Mouse (Mus musculus): Measurements from ENCODE around the gene Dhdh. TPM values are rescaled to one million over a fixed set of nuclear protein-coding genes. Genes with fewer than 3 reads are reported as not detected.

Dhdh gene
- polyA plus RNA-seq, 1 experiment from 2014 or later, result 3.4 TPM

DNA sequence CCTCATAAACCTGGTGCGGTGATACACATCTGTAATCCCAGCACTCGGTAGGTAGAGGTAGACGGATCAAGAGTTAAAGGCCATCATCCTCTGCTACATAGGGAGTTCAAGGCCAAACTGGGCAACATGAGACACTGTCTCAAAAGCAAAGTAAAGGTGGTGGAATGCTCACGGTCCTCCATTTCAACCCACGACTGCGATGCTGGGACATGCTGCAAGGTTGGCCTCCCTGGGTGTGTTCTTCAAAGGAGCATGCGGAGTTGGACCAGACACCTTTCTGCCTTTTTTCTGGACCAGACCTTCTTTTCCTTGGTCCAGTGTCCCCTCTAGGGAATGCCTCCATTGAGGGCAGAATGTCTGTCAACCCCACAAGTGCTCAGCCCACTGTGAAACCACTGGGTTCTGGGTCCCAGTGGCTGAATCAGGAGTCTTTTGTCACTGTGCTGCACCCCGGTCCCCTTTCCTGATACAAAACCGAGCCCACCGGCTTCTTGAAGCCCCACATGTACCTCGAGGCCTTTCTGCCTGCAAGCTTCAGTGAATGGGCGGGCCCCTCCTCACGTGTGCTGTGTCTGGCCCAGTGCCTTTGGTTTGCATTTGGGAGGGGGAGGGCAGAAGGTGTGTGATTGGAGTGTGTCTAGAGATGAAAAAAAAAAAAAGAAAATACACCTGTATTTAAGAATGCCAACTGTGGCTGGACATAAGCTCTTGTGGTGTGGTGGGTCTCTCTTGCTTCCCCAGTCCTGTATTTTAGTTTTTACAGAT lies 32.5 kb downstream of the Dhdh start:
- no peaks in the 10 kb centered on the region for H3K9me3 ChIP-seq (replicated peaks)
- H3K9ac ChIP-seq, result no peak overlapping the region
- no peaks in the 10 kb centered on the region for H3K27me3 ChIP-seq
- 76% methylated on average over 13 of the region's 13 CpGs for WGBS
- 0 out of 2 replicates have a peak overlapping the region, but pooled peaks have one; percentile 2 for H3K27ac ChIP-seq
- no peak overlapping the region for H3K4me3 ChIP-seq
- H3K4me1 ChIP-seq, result peaks cover 30% of the 10 kb centered on the region
- ATAC-seq (ENCODE audit: low FRiP score), result no peak
- H3K4me2 ChIP-seq (replicated peaks), result no peak overlapping the region
- peaks cover 54% of the 10 kb centered on the region for H3K36me3 ChIP-seq

DNA sequence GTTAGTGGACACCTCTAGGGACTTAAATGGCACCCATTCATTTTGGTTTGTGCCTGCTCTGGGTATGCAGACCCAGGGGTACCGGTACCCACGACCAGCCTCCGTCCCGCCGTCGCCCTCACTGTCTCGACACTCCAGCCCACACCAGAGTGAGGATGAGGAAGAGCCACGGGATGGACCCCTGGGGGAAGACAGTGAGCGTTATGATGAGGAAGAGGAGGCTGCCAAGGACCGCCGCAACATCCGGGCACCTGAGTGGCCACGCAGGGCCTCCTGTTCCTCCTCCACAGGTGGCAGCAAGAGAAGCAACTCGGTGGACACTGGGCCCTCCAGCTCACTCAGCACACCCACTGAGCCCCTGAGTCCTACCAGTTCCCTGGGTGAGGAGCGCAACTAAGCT lies 33.6 kb downstream of the Dhdh start:
- Histone ChIP-seq H3K4me1 (peaks cover 19% of the 10 kb centered on the region), H3K9ac (no peak overlapping the region), H3K27ac (no peak overlapping the region)

DNA sequence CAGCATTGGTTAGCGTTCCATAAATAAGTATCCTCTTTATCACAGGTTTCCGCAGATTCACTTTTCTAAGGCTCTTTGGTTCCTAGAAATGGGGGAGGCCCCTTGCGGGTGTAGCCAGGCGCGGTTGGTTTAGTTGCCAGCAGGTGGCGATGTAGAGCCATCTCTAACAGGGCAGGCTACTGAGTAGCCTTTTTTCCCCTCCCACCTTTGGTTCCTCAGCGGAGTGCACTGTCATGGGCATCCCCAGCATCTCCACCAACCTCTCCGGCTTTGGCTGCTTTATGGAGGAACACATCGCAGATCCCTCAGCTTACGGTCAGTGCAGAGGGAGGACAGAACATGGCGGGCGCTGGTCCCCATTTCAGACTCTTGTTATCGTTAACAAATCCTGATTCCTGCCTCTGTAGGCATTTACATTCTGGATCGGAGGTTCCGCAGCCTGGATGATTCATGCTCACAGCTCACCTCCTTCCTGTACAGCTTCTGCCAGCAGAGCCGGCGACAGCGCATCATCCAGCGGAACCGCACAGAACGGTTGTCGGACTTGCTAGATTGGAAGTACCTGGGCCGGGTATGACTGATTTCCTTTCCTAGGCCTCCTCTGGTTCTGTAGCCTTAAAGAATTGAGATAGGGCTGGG lies 37.1 kb downstream of the Dhdh start:
- Histone ChIP-seq H3K4me2 (replicated peaks) (no peak overlapping the region), H3K4me1 (no peaks in the 10 kb centered on the region; the same call in 1 of the 2 replicates), H3K27ac (no peak overlapping the region), H3K9me3 (replicated peaks) (no peaks in the 10 kb centered on the region), H3K36me3 (peaks cover 56% of the 10 kb centered on the region), H3K9ac (no peak overlapping the region), H3K27me3 (no peaks in the 10 kb centered on the region), H3K4me3 (no peak overlapping the region)
- peak; percentile 68 for ATAC-seq (ENCODE audit: low FRiP score)
- WGBS, result 55% methylated on average over 23 of the region's 23 CpGs

More for the DNA sequence above, 33.6 kb downstream of the Dhdh start:
- H3K27me3 ChIP-seq, result no peaks in the 10 kb centered on the region
- 86% methylated on average over 15 of the region's 15 CpGs for WGBS
- no peak overlapping the region for H3K4me2 ChIP-seq (replicated peaks)
- no peak for ATAC-seq (ENCODE audit: low FRiP score)
- peaks cover 58% of the 10 kb centered on the region for H3K36me3 ChIP-seq
- H3K9me3 ChIP-seq (replicated peaks), result no peaks in the 10 kb centered on the region
- H3K4me3 ChIP-seq, result no peak overlapping the region

DNA sequence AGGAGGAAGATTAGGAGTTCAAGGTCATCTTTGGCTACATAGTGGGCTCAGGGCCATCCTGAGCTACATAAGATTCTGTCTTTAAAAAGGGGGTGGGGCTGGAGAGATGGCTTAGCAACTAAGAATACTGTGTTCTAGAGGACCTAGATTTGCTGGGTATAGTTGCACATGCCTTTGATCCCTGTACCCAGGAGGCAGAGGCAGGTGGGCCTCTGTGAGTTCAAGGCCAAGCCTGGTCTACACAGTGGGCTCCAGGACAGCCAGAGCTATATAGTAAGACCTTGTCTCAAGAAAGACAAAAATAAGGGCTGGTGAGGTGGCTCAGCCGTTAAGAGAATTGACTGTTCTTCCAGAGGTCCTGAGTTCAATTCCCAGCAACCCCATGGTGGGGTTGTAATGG lies 38.6 kb downstream of the Dhdh start:
- peaks cover 46% of the 10 kb centered on the region for H3K36me3 ChIP-seq
- no peak overlapping the region for H3K9ac ChIP-seq
- 85% methylated on average over 1 of the region's 1 CpGs for WGBS
- ATAC-seq (ENCODE audit: low FRiP score), result no peak
- no peak overlapping the region for H3K4me2 ChIP-seq (replicated peaks)
- no peaks in the 10 kb centered on the region for H3K9me3 ChIP-seq (replicated peaks)
- no peaks in the 10 kb centered on the region for H3K27me3 ChIP-seq
- no peak overlapping the region for H3K4me3 ChIP-seq
- H3K27ac ChIP-seq, result no peak overlapping the region
- no peaks in the 10 kb centered on the region; the same call in 1 of the 2 replicates for H3K4me1 ChIP-seq

DNA sequence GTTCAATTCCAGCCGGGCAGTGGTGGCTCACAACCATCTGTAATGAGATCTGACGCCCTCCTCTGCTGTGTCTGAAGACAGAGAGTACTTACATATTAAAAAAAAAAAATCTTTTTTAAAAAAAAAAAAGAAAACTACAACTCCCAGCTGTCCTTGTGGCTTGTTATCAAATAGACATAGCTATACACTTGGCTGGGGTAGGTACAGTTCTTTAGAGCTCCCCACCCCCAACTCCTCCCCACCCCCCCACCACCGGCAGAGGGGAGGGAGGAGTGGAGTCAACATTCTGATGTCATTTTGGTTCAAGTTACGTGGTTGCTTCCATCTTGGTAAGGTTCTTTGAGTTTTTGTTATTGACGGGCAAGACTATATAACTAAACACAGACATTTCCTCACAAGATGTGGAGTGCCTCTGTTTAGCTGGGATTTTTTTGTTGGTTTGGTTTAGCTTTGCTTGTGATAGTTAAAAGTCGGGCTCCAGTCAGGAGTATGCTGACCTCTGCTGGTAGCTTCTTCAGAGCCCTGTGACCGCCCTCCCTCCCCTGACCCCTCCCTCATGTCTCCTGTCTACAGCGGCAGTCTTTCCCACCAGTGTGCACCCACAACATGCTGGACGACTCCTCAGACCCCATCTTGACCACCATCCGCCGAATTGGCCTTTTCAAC lies 41.1 kb downstream of the Dhdh start:
- Histone ChIP-seq H3K4me1 (no peaks in the 10 kb centered on the region; the same call in 1 of the 2 replicates), H3K36me3 (peaks cover 51% of the 10 kb centered on the region), H3K27me3 (no peaks in the 10 kb centered on the region), H3K9me3 (replicated peaks) (no peaks in the 10 kb centered on the region), H3K4me2 (replicated peaks) (no peak overlapping the region), H3K9ac (no peak overlapping the region), H3K27ac (no peak overlapping the region), H3K4me3 (no peak overlapping the region)
- 31% methylated on average over 11 of the region's 11 CpGs for WGBS
- no peak for ATAC-seq (ENCODE audit: low FRiP score)

DNA sequence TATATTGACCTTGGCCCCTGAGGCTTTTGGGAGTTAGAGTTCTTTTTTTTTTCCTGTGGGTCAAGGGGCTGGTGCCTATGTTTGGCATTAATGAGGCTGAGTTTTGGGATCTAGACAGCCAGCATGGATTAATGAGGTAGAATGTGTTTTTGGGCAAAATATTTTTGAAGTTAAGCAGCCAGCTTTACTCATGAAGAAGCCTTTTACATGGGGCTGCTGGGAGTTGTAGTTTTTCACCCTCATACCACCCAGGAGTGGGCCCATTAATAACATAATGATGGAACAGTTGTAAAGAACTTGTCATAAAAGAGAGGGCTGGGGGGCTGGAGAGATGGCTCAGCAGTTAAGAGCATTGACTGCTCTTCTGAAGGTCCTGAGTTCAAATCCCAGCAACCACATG lies 42.0 kb downstream of the Dhdh start:
- ATAC-seq (ENCODE audit: low FRiP score), result no peak
- Histone ChIP-seq H3K27me3 (no peaks in the 10 kb centered on the region), H3K4me3 (no peak overlapping the region), H3K36me3 (peaks cover 49% of the 10 kb centered on the region), H3K27ac (no peak overlapping the region), H3K9me3 (replicated peaks) (no peaks in the 10 kb centered on the region), H3K9ac (no peak overlapping the region), H3K4me1 (no peaks in the 10 kb centered on the region; the same call in 1 of the 2 replicates), H3K4me2 (replicated peaks) (no peak overlapping the region)

DNA sequence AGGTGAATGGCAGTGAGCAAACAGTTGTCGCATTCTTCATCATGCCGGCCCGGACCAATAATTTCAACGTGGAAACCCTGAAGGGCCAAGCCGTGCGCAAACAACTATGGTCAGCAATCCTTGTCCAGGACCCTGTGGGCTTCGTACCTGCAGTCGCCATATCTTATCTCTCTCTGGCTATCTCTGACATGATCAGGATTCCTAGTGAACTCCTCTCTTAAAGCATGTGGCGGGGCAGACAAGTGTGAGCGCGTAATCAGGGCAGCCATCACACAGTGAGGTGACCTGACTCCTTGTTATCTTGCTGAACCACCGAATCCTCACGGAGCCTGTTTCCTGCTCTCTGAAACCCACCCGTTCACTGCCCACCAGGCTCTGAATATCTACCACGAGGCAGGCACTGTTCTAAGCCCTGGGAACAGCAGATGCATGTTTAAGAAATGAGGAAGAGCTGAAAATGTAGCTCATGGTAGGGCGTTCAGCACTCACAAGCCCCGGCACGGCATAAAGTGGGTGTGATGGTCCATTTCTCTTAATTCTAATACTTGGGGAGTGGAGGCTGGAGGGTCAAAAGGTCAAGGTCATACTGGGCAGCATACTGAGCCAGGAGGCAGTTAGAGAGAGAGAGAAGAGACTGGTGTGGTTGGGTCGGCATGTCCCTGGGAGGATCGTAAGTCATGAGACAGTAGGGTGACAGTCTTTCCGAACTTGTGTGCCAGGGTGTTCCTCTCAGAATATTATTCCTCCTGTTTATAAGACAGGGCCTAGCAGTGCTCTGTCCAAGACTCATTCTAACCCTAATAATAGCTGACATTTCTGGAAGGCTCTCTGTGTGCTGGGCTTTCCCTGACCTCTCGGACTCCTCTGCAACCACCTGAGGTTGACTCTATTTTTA lies 44.8 kb downstream of the Dhdh start:
- Histone ChIP-seq H3K27ac (no peak overlapping the region), H3K4me2 (replicated peaks) (no peak overlapping the region), H3K4me3 (no peak overlapping the region), H3K36me3 (peaks cover 52% of the 10 kb centered on the region), H3K4me1 (no peaks in the 10 kb centered on the region; the same call in 1 of the 2 replicates), H3K9ac (no peak overlapping the region), H3K9me3 (replicated peaks) (no peaks in the 10 kb centered on the region), H3K27me3 (no peaks in the 10 kb centered on the region)
- WGBS, result 90% methylated on average over 22 of the region's 22 CpGs
- ATAC-seq (ENCODE audit: low FRiP score), result no peak

DNA sequence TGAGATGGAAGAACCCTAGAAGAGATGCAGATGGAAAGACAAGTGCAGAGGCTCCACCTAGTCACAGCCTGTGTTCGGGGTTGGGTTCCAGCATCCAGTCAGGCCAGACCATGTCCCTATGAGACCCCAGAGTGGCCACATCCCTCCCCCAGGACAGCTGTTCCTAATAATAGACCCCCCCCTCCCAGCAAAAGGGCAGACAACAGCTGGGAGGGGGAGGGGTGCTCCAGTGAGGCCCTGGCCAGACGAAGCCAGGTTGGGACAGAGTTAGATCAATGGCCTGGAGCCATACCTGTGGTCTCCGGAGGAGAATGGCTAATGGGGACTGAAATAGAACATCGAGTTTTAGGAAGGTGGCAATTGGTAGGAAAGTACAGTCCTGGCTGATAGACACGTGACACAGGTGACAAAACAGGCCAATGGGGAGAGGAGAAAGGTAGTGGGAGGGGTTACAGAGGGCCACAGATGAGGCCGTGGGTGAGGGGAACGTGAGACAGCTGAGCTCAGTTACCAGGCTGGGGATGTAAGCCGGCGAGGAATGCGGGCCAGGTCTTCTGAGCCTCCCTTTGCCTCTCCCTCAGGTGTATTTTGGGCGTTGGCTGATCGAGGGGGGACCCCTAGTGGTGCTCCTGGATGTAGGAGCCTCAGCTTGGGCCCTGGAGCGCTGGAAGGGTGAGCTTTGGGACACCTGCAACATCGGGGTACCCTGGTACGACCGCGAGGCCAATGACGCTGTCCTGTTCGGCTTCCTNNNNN lies 50.9 kb downstream of the Dhdh start, which contains the start of gene Ruvbl2:
Ruvbl2 (minus strand) TSS at position 576 of the 756 bp plus-strand sequence.
- Histone ChIP-seq H3K27me3 (no peaks in the 10 kb centered on the region), H3K36me3 (peaks cover 19% of the 10 kb centered on the region), H3K9ac (no peak within 1 kb of the TSS; the same call in 1 of the 2 replicates), H3K4me3 (no peak within 1 kb of the TSS), H3K27ac (no peak within 1 kb of the TSS), H3K9me3 (replicated peaks) (no peaks in the 10 kb centered on the region), H3K4me1 (peaks cover 39% of the 10 kb centered on the region), H3K4me2 (replicated peaks) (peak within 1 kb of the TSS; percentile 24; the same call in 1 of the 2 replicates)
- no peak for ATAC-seq (ENCODE audit: low FRiP score)
- 28% methylated on average over 19 of the region's 19 CpGs for WGBS

DNA sequence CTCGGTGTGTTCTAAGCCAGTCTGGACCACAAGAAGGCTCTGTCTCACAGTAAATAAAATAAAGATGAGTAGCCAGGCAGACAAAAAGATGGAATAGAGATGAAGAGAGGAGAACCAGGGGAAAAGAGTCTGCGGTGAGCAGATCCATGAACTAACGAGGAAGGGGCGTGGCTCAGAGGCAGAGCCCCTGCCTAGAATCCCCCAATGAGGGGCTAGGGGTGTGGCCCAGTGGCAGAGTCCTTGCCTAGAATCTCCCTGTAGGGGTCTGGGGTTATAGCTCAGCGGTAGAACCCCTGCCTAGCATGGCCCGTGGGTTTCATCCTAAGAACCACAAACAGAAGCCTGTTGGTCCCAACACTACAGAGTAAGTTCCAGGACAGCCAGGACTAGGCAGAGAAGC lies 51.6 kb downstream of the Dhdh start:
- Histone ChIP-seq H3K9me3 (replicated peaks) (no peaks in the 10 kb centered on the region), H3K36me3 (peaks cover 15% of the 10 kb centered on the region), H3K27me3 (no peaks in the 10 kb centered on the region), H3K4me1 (peaks cover 41% of the 10 kb centered on the region), H3K27ac (no peak overlapping the region), H3K9ac (no peak overlapping the region; the same call in 1 of the 2 replicates), H3K4me2 (replicated peaks) (0 out of 2 replicates have a peak overlapping the region, but pooled peaks have one; percentile 24), H3K4me3 (no peak overlapping the region)
- WGBS, result 25% methylated on average over 6 of the region's 6 CpGs
- ATAC-seq (ENCODE audit: low FRiP score), result no peak

DNA sequence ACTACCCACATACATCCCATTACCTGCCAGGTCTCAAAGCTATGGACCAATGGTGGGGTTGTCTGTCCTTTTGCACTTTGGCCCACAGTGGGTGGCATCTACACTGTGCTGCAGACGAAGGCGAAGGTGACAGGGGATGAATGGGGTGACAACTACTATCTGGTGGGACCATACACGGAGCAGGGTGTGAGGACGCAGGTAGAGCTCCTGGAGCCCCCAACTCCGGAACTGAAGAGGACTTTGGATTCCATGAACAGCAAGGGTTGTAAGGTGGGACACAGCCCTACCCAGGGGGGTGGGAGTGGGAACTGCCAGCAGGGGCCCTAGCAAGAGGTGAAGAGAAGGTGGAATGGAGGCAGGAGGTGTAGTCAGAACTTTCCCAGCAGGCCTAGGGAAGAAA lies 52.2 kb downstream of the Dhdh start:
- no peaks in the 10 kb centered on the region for H3K27me3 ChIP-seq
- H3K27ac ChIP-seq, result no peak overlapping the region
- H3K4me1 ChIP-seq, result peaks cover 43% of the 10 kb centered on the region
- no peak overlapping the region for H3K4me3 ChIP-seq
- H3K9ac ChIP-seq, result no peak overlapping the region
- 93% methylated on average over 5 of the region's 5 CpGs for WGBS
- no peaks in the 10 kb centered on the region for H3K9me3 ChIP-seq (replicated peaks)
- H3K4me2 ChIP-seq (replicated peaks), result no peak overlapping the region; the same call in 1 of the 2 replicates
- peaks cover 21% of the 10 kb centered on the region for H3K36me3 ChIP-seq
- no peak for ATAC-seq (ENCODE audit: low FRiP score)

DNA sequence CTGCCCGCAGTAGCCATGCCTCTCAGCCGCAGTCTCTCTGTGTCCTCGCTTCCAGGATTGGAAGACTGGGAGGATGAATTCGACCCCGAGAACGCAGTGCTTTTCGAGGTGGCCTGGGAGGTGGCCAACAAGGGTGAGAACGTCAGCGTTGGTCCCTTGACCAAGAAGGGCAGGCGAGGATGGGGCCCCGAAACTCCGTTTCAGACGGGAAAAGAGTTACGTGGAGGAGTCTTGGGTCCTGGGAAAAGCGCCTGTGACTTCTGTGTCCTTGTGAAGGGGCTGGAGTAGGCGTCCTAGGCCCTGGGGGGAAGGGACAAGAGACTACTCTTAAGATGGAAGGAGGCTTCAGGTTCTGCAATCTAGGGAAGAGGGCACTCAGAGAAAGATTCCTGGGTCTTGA lies 53.6 kb downstream of the Dhdh start:
- H3K9ac ChIP-seq, result peak overlapping the region; percentile 62
- H3K27ac ChIP-seq, result peak overlapping the region; percentile 14; the same call in 1 of the 2 replicates
- H3K4me3 ChIP-seq, result peak overlapping the region; percentile 88
- no peaks in the 10 kb centered on the region for H3K27me3 ChIP-seq
- no peaks in the 10 kb centered on the region for H3K9me3 ChIP-seq (replicated peaks)
- H3K4me2 ChIP-seq (replicated peaks), result peak overlapping the region; percentile 99
- no peak for ATAC-seq (ENCODE audit: low FRiP score)
- peaks cover 44% of the 10 kb centered on the region for H3K4me1 ChIP-seq
- peaks cover 26% of the 10 kb centered on the region for H3K36me3 ChIP-seq
- 5% methylated on average over 16 of the region's 16 CpGs for WGBS
